Mouse (Mus musculus): ENCODE results near the gene Aym1.

DNA sequence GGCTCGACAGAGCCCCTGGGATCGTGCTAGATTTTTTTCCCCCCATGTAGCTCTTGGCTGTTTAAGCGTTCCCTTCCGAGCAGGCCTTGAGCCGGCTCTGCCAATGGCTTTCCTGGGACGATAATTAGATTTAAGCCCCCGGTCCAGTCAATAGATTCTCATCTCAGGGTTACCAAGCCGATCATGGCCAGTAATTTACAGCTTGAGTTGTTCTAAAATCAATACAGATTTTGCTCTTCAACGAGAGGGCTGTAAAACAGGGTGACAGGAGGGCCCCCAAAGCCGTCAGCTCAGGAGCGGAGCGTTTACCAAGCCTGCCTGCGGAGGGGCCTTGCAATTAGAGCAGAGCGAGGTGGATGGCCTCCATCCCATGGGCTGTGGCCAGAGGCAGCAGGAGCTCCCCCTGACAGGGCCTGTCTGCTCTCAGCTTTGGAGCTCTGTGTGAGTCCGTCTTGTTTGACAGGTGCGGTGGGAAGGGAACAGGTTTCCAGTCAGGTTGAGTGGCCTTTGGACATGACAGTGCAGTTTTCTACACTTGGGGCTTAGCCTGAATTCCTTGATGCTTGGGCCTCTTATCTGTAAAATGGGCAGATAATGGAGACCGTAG is 12.3 kb downstream of the Aym1 start:
- TF ChIP-seq CTCF (conservative IDR thresholded peaks at IDR 0.05; ENCODE audit: insufficient read depth, insufficient read length, low read depth, low read length) (no peak), POLR2A (IDR thresholded peaks at IDR 0.05; ENCODE audit: low read depth, low read length) (no peak)
